Mouse (Mus musculus): ENCODE data around the gene Rprd2.

DNA sequence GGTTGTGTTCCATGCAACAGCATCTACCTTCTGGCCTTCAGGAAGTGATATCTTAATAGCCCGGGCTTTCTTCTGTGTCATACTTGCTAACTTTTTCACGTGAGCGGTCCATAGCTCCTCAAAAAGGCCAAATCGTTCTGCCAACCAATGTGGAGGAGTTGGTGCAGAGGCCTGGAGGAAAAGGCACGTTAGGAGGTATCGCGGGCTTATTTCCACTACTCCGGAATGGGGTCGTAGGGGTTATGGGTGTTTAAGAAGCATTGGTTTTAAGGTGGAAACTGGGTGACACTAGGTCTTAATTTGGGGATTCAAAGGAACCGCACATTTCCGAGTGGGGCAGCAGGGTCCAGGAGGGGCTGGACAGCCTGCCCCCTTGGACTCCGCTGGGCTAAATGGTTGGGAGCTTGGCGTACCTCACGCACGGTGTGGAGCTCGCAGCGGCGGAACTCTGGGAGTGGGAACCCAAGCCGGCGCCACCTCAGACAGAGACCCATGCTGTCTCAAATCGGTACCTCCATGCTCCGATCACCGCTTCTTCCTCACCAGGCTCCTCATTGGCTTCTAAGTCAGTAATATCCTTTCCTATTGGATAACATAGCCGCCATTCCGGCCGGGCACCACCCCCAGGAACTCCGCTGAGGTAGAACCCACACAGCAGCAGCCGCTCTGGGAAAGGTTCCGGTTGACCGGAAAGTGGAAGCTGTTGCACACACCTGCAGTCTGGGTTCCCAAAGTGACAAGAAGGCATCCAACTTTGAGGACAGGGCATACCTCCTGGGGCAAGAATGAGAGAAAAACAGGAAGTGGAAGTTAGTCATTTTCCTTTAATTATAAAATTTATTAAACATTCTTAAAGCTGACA, 64.1 kb downstream of the Rprd2 start:
- TF ChIP-seq CTCF (conservative IDR thresholded peaks at IDR 0.05 in 1 of 2, IDR thresholded peaks at IDR 0.05 in 1 of 2; ENCODE audit: low read depth in 2 of 2, low read length in 2 of 2) (no peak), MAX (IDR thresholded peaks at IDR 0.05; ENCODE audit: low read length) (peak; percentile 88; the same call in 1 of the 2 replicates), USF1 (IDR thresholded peaks at IDR 0.05; ENCODE audit: low read depth, low read length) (no peak), ZMIZ1 (IDR thresholded peaks at IDR 0.05; ENCODE audit: low read depth, low read length) (peak; percentile 87), MXI1 (IDR thresholded peaks at IDR 0.05; ENCODE audit: low read depth, low read length) (peak; percentile 94), POLR2AphosphoS2 (IDR thresholded peaks at IDR 0.05; ENCODE audit: low read depth, low read length) (peak; percentile 75; the same call in 1 of the 2 replicates)

All from CH12.LX (cell line).